Mouse (Mus musculus): ENCODE data around the gene Entpd2.

- no peak for TF ChIP-seq CTCF (IDR thresholded peaks at IDR 0.05; ENCODE audit: control insufficient read depth, insufficient read depth, insufficient read length)
- TF ChIP-seq MAX (IDR thresholded peaks at IDR 0.05) = no peak
Measured at GRCm38 (mm10) chr2:25348162-25348561, 47.5 kb upstream of the Entpd2 start.

Data from C2C12 (cell line).